Mouse (Mus musculus) forebrain, embryonic 16.5 days (tissue): ENCODE results near the gene Gtpbp8. TPM values are rescaled to one million over a fixed set of nuclear protein-coding genes. Genes with fewer than 3 reads are reported as not detected.

Experiments
- ATAC-seq: fragments of 200-750 bp; cut with Nextera tagmentation; 2 replicates; pipeline ENCODE4 v1.8.0; 2017; ENCODE audit warnings: mild to moderate bottlenecking, moderate library complexity
- H3K27ac ChIP-seq: fragments of 300-500 bp; sonication (generic); 2 replicates; pipeline ENCODE4 v1.5.1; 2014; ENCODE audit warnings: low read length, control low read depth
- H3K27me3 ChIP-seq: fragments of 300-500 bp; sonication (generic); replicated peaks from 2 replicates; pipeline ENCODE4 v1.6.1; 2014; ENCODE audit warnings: low read length; ENCODE audit not compliant: control insufficient read depth, insufficient read depth
- H3K36me3 ChIP-seq: fragments of 300-500 bp; sonication (generic); 2 replicates; pipeline ENCODE4 v1.6.1; 2014; ENCODE audit not compliant: control insufficient read depth, insufficient read depth
- H3K4me1 ChIP-seq: fragments of 300-500 bp; sonication (generic); replicated peaks from 2 replicates; pipeline ENCODE4 v1.6.1; 2014; ENCODE audit warnings: low read length; ENCODE audit not compliant: control insufficient read depth, insufficient read depth
- H3K4me2 ChIP-seq: fragments of 300-500 bp; sonication (generic); 2 replicates; pipeline ENCODE4 v1.6.1; 2014; ENCODE audit warnings: mild to moderate bottlenecking, low read length, control low read depth
- H3K4me3 ChIP-seq: fragments of 300-500 bp; sonication (generic); replicated peaks from 2 replicates; pipeline ENCODE4 v1.5.1; 2014; ENCODE audit warnings: mild to moderate bottlenecking, low read length, control low read depth
- H3K9ac ChIP-seq: fragments of 300-500 bp; sonication (generic); replicated peaks from 2 replicates; pipeline ENCODE4 v1.6.1; 2014; ENCODE audit warnings: low read depth, low read length, control low read depth
- H3K9me3 ChIP-seq: fragments of 300-500 bp; sonication (generic); 2 replicates; pipeline ENCODE4 v1.6.1; 2016; ENCODE audit warnings: low read length; ENCODE audit not compliant: control insufficient read depth
- WGBS: fragments of 180-500 bp; shearing (Covaris S2); extraction: QIAGEN DNeasy Blood & Tissue Kit; methylation state at CpG from one replicate; pipeline ENCODE4 v1.1.7; 2014; 5-methylcytosine and 5-hydroxymethylcytosine counted together
- polyA plus RNA-seq: library from polyadenylated mRNA; unstranded; fragments of >200 nt; fragmentation: Nextera tagmentation; extraction: Ambion mirVana; gene quantifications from 2 replicates; pipeline ENCODE4 v1.2.1, GENCODE M21; 2015

Gene Gtpbp8
- polyA plus RNA-seq = 35.9 and 38.5 TPM in 2 replicates

- no peaks in the 10 kb centered on the region for H3K9me3 ChIP-seq
- H3K27me3 ChIP-seq = no peaks in the 10 kb centered on the region
- under 1% methylated on average over 47 of the region's 47 CpGs for WGBS
- H3K4me2 ChIP-seq = peak within 1 kb of the TSS; percentile 93
- peak within 1 kb of the TSS; percentile 97 for H3K27ac ChIP-seq
- H3K36me3 ChIP-seq = peaks cover 6% of the 10 kb centered on the region
- peak within 1 kb of the TSS; percentile 93 for H3K9ac ChIP-seq
- peak; percentile 97 for ATAC-seq
- peak within 1 kb of the TSS; percentile 82 for H3K4me3 ChIP-seq
- peaks cover 16% of the 10 kb centered on the region for H3K4me1 ChIP-seq
Observed at GRCm38 (mm10) chr16:44745866-44746562, at the start of gene Gtpbp8. Gene Gtpbp8 (minus strand): TSS chr16:44746363.

- no peaks in the 10 kb centered on the region for H3K9me3 ChIP-seq
- ATAC-seq = no peak
- H3K9ac ChIP-seq = no peak overlapping the region
- H3K27me3 ChIP-seq = no peaks in the 10 kb centered on the region
- H3K4me2 ChIP-seq = no peak overlapping the region
- no peaks in the 10 kb centered on the region for H3K36me3 ChIP-seq
- H3K4me1 ChIP-seq = no peaks in the 10 kb centered on the region
- H3K27ac ChIP-seq = no peak overlapping the region
- no peak overlapping the region for H3K4me3 ChIP-seq
Observed at GRCm38 (mm10) chr16:44794416-44794815, 48.3 kb upstream of the Gtpbp8 start.

- H3K27ac ChIP-seq = no peak overlapping the region
- no peak overlapping the region for H3K9ac ChIP-seq
- 100% methylated on average over 1 of the region's 1 CpGs for WGBS
- H3K4me3 ChIP-seq = no peak overlapping the region
- no peaks in the 10 kb centered on the region for H3K27me3 ChIP-seq
- H3K4me2 ChIP-seq = no peak overlapping the region
- no peaks in the 10 kb centered on the region for H3K36me3 ChIP-seq
- H3K9me3 ChIP-seq = no peaks in the 10 kb centered on the region
- ATAC-seq = no peak
- no peaks in the 10 kb centered on the region for H3K4me1 ChIP-seq
Observed at GRCm38 (mm10) chr16:44786934-44787333, 40.8 kb upstream of the Gtpbp8 start.

GRCm38 (mm10) chr16:44780751-44781150 is 34.6 kb upstream of the Gtpbp8 start:
- H3K4me1 ChIP-seq = no peaks in the 10 kb centered on the region
- H3K4me2 ChIP-seq = no peak overlapping the region
- H3K9me3 ChIP-seq = no peaks in the 10 kb centered on the region
- no peaks in the 10 kb centered on the region for H3K36me3 ChIP-seq
- H3K4me3 ChIP-seq = no peak overlapping the region
- H3K27me3 ChIP-seq = no peaks in the 10 kb centered on the region
- H3K27ac ChIP-seq = no peak overlapping the region
- no peak for ATAC-seq
- 60% methylated on average over 4 of the region's 4 CpGs for WGBS
- H3K9ac ChIP-seq = no peak overlapping the region

DNA sequence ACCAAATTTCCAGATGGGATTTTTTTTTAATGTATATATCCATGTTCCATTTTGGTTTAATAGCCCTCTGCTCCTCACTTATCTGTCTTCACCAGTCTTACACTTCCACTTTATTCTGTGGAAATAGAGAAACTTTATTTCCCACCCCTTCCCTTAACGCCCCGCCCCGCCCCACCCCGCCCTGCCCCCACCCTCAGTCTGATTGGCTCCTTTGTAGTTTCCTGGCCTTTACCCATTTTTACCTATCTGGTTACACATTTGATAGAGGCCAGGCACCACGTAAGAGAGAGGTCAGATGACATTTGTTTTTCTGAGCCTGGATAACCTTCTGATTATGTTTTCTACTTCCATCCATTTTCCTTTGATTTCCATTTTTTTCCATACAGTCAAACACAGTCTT is 33.3 kb upstream of the Gtpbp8 start:
- Histone ChIP-seq H3K4me3 (no peak overlapping the region), H3K9me3 (no peaks in the 10 kb centered on the region), H3K36me3 (no peaks in the 10 kb centered on the region), H3K27ac (no peak overlapping the region), H3K9ac (no peak overlapping the region), H3K27me3 (no peaks in the 10 kb centered on the region), H3K4me2 (no peak overlapping the region), H3K4me1 (no peaks in the 10 kb centered on the region)
- no peak for ATAC-seq
- 94% methylated on average over 5 of the region's 5 CpGs for WGBS

- Histone ChIP-seq H3K4me2 (no peak overlapping the region), H3K27me3 (no peaks in the 10 kb centered on the region), H3K9me3 (no peaks in the 10 kb centered on the region), H3K4me1 (no peaks in the 10 kb centered on the region), H3K4me3 (no peak overlapping the region), H3K9ac (no peak overlapping the region), H3K36me3 (no peaks in the 10 kb centered on the region), H3K27ac (no peak overlapping the region)
- ATAC-seq = no peak
- WGBS = 84% methylated on average over 17 of the region's 17 CpGs
Observed at GRCm38 (mm10) chr16:44778538-44779147, 32.5 kb upstream of the Gtpbp8 start.

GRCm38 (mm10) chr16:44774201-44774600 is 28.0 kb upstream of the Gtpbp8 start:
- ATAC-seq = no peak
- WGBS = 91% methylated on average over 6 of the region's 6 CpGs

GRCm38 (mm10) chr16:44773673-44774072 is 27.5 kb upstream of the Gtpbp8 start:
- no peak overlapping the region for H3K4me3 ChIP-seq
- no peak overlapping the region for H3K4me2 ChIP-seq
- H3K4me1 ChIP-seq = no peaks in the 10 kb centered on the region
- H3K9ac ChIP-seq = no peak overlapping the region
- WGBS = 92% methylated on average over 3 of the region's 3 CpGs
- no peaks in the 10 kb centered on the region for H3K27me3 ChIP-seq
- H3K36me3 ChIP-seq = no peaks in the 10 kb centered on the region
- H3K27ac ChIP-seq = no peak overlapping the region
- ATAC-seq = no peak
- no peaks in the 10 kb centered on the region for H3K9me3 ChIP-seq

More at GRCm38 (mm10) chr16:44774201-44774600, 28.0 kb upstream of the Gtpbp8 start:
- Histone ChIP-seq H3K4me3 (no peak overlapping the region), H3K4me2 (no peak overlapping the region), H3K9me3 (no peaks in the 10 kb centered on the region), H3K36me3 (no peaks in the 10 kb centered on the region), H3K27me3 (no peaks in the 10 kb centered on the region), H3K9ac (no peak overlapping the region), H3K27ac (no peak overlapping the region), H3K4me1 (no peaks in the 10 kb centered on the region)

GRCm38 (mm10) chr16:44772577-44772976 is 26.4 kb upstream of the Gtpbp8 start:
- WGBS = 83% methylated on average over 6 of the region's 6 CpGs
- Histone ChIP-seq H3K9ac (no peak overlapping the region), H3K4me3 (no peak overlapping the region), H3K9me3 (no peaks in the 10 kb centered on the region), H3K27me3 (no peaks in the 10 kb centered on the region), H3K4me1 (no peaks in the 10 kb centered on the region), H3K27ac (no peak overlapping the region), H3K4me2 (no peak overlapping the region), H3K36me3 (no peaks in the 10 kb centered on the region)
- no peak for ATAC-seq
